Mouse (Mus musculus) stomach, embryonic 16.5 days (tissue): ENCODE data around the gene Arhgdib. TPM values are rescaled to one million over a fixed set of nuclear protein-coding genes. Genes with fewer than 3 reads are reported as not detected.
A peak's percentile ranks its signal among the peaks of the same experiment; 100 is the strongest.

ENCODE experiments used
- ATAC-seq: fragments of 200-750 bp; cut with Nextera tagmentation; 2 replicates; pipeline ENCODE4 v1.8.0; 2017; ENCODE audit warnings: moderate number of reproducible peaks, moderate TSS enrichment; ENCODE audit not compliant: insufficient read depth, low FRiP score
- H3K27ac ChIP-seq: fragments of 300-500 bp; sonication (generic); 2 replicates; pipeline ENCODE4 v1.5.1; 2014; ENCODE audit warnings: low read length
- H3K27me3 ChIP-seq: fragments of 300-500 bp; sonication (generic); 2 replicates; pipeline ENCODE4 v1.6.1; 2014; ENCODE audit warnings: low read length, control low read depth, mixed read lengths; ENCODE audit not compliant: control insufficient read depth, insufficient read depth
- H3K36me3 ChIP-seq: fragments of 300-500 bp; sonication (generic); 2 replicates; pipeline ENCODE4 v1.6.1; 2014; ENCODE audit warnings: low read length; ENCODE audit not compliant: control insufficient read depth, insufficient read depth
- H3K4me1 ChIP-seq: fragments of 300-500 bp; sonication (generic); 2 replicates; pipeline ENCODE4 v1.6.1; 2014; ENCODE audit warnings: low read length, control low read depth, mixed read lengths; ENCODE audit not compliant: control insufficient read depth, insufficient read depth
- H3K4me2 ChIP-seq: fragments of 300-500 bp; sonication (generic); 2 replicates; pipeline ENCODE4 v1.6.1; 2014; ENCODE audit warnings: low read depth, low read length, mixed read lengths
- H3K4me3 ChIP-seq: fragments of 300-500 bp; sonication (generic); replicated peaks from 2 replicates; pipeline ENCODE4 v1.5.1; 2014; ENCODE audit warnings: mild to moderate bottlenecking, low read length
- H3K9ac ChIP-seq: fragments of 300-500 bp; sonication (generic); 2 replicates; pipeline ENCODE4 v1.6.1; 2014; ENCODE audit warnings: low read length
- H3K9me3 ChIP-seq: fragments of 300-500 bp; sonication (generic); replicated peaks from 2 replicates; pipeline ENCODE4 v1.6.1; 2016; ENCODE audit warnings: low read length, control low read depth; ENCODE audit not compliant: control insufficient read depth
- WGBS: fragments of 180-500 bp; shearing (Covaris S2); extraction: QIAGEN DNeasy Blood & Tissue Kit; methylation state at CpG from one replicate; pipeline ENCODE4 v1.1.7; 2014; 5-methylcytosine and 5-hydroxymethylcytosine counted together
- polyA plus RNA-seq: library from polyadenylated mRNA; unstranded; fragments of >200 nt; fragmentation: Nextera tagmentation; extraction: Ambion mirVana; gene quantifications from 2 replicates; pipeline ENCODE4 v1.2.1, GENCODE M21; 2015

Arhgdib gene
- polyA plus RNA-seq, 1 experiment from 2014 or later: 69.5 TPM

GRCm38 (mm10) chr6:136931246-136931645 lies 10.5 kb downstream of the Arhgdib start:
- Histone ChIP-seq H3K9me3 (no peaks in the 10 kb centered on the region), H3K4me1 (peaks cover 14% of the 10 kb centered on the region), H3K27ac (peak overlapping the region; percentile 88), H3K27me3 (no peaks in the 10 kb centered on the region), H3K36me3 (no peaks in the 10 kb centered on the region), H3K9ac (peak overlapping the region; percentile 60; the same call in 1 of the 2 replicates), H3K4me3 (no peak overlapping the region), H3K4me2 (peak overlapping the region; percentile 39; the same call in 1 of the 2 replicates)
- ATAC-seq: no peak
- WGBS: 73% methylated on average over 13 of the region's 13 CpGs

DNA sequence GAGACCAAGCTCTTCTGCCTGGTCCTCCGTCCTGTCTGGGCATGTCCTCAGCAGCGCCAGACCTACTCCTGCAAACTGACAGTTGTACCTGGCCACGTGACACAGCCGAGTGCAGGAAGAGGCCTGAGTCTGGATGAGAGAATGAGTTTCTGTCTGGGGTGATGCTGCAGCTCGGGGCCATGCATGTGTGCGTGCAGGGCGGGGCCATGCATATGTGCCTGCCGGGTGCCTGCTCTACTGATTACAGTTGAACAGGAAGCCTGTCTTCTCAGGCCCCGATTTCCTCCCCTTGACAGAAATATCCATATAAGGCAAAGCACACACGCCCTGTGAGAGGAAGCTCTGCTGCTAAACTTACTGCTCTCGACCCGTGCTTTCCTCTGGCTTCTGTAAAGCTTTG lies 11.0 kb downstream of the Arhgdib start:
- 0 out of 2 replicates have a peak overlapping the region, but pooled peaks have one; percentile 8 for H3K4me3 ChIP-seq
- no peaks in the 10 kb centered on the region for H3K36me3 ChIP-seq
- H3K9me3 ChIP-seq: no peaks in the 10 kb centered on the region
- peak overlapping the region; percentile 39 for H3K4me2 ChIP-seq
- WGBS: 7% methylated on average over 12 of the region's 12 CpGs
- peaks cover 14% of the 10 kb centered on the region for H3K4me1 ChIP-seq
- ATAC-seq: peak; percentile 93
- H3K27me3 ChIP-seq: no peaks in the 10 kb centered on the region
- H3K27ac ChIP-seq: peak overlapping the region; percentile 88
- H3K9ac ChIP-seq: peak overlapping the region; percentile 60

DNA sequence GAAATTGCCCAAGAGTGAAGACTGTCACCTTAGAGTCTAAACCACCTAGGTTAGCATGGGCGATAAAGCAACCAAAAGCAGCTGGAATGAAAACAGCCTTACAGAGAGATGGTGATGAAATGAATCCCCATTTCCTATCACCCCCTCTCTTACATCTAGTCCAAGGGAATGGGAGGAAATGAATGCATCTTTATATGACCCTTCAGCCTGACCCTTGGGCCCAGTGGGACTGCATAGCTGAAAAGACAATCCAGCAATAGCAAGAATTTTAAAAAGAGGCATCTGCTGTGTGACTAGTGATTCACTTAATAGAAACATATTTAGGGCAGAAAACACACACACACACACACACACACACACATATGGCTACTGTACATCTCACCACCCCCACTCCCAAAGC lies 14.1 kb downstream of the Arhgdib start:
- 86% methylated on average over 1 of the region's 1 CpGs for WGBS
- H3K27me3 ChIP-seq: no peaks in the 10 kb centered on the region
- no peak overlapping the region for H3K27ac ChIP-seq
- peaks cover 14% of the 10 kb centered on the region for H3K4me1 ChIP-seq
- H3K4me2 ChIP-seq: no peak overlapping the region
- no peaks in the 10 kb centered on the region for H3K9me3 ChIP-seq
- no peak overlapping the region for H3K4me3 ChIP-seq
- ATAC-seq: no peak
- H3K9ac ChIP-seq: no peak overlapping the region
- H3K36me3 ChIP-seq: no peaks in the 10 kb centered on the region

- H3K27me3 ChIP-seq: no peaks in the 10 kb centered on the region
- no peak overlapping the region for H3K27ac ChIP-seq
- ATAC-seq: no peak
- H3K9me3 ChIP-seq: no peaks in the 10 kb centered on the region
- no peaks in the 10 kb centered on the region for H3K36me3 ChIP-seq
- WGBS: 72% methylated on average over 8 of the region's 8 CpGs
- no peak overlapping the region for H3K4me3 ChIP-seq
- H3K4me2 ChIP-seq: no peak overlapping the region
- no peak overlapping the region; the same call in 1 of the 2 replicates for H3K9ac ChIP-seq
- no peaks in the 10 kb centered on the region for H3K4me1 ChIP-seq
Measured at GRCm38 (mm10) chr6:136925049-136925448, 16.6 kb downstream of the Arhgdib start.

DNA sequence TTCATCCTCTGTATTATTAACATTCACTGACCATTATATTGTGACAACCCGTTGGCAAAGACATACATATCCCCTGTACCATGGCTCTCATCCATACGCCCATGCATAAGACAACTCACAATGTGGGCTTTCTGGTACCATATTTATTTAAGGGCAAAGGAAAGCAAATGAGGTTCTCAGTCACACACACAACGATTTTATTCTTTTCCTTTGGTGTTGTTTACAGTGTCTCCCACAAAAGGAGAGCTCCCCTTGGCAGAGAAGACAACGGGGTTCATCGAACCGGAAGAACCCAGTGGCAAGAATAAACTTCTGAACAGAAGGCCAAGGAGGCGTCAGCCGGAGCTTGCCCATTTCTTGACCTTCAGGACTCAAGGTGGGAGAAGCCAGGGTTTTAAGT lies 18.2 kb downstream of the Arhgdib start, which contains the start of gene Pde6h:
Pde6h (plus strand) TSS at position 301 of the 400 bp plus-strand sequence.
- H3K4me2 ChIP-seq: no peak within 1 kb of the TSS
- ATAC-seq: no peak
- H3K27ac ChIP-seq: no peak within 1 kb of the TSS
- no peaks in the 10 kb centered on the region for H3K4me1 ChIP-seq
- H3K9me3 ChIP-seq: no peaks in the 10 kb centered on the region
- 89% methylated on average over 8 of the region's 8 CpGs for WGBS
- H3K9ac ChIP-seq: no peak within 1 kb of the TSS
- H3K27me3 ChIP-seq: no peaks in the 10 kb centered on the region
- no peak within 1 kb of the TSS for H3K4me3 ChIP-seq
- H3K36me3 ChIP-seq: no peaks in the 10 kb centered on the region

GRCm38 (mm10) chr6:136922871-136923270 lies 18.8 kb downstream of the Arhgdib start:
- Histone ChIP-seq H3K27ac (no peak overlapping the region), H3K36me3 (no peaks in the 10 kb centered on the region), H3K4me2 (no peak overlapping the region), H3K4me3 (no peak overlapping the region), H3K9ac (no peak overlapping the region), H3K9me3 (no peaks in the 10 kb centered on the region), H3K4me1 (no peaks in the 10 kb centered on the region; the same call in 1 of the 2 replicates), H3K27me3 (no peaks in the 10 kb centered on the region)
- 90% methylated on average over 7 of the region's 7 CpGs for WGBS
- no peak for ATAC-seq

DNA sequence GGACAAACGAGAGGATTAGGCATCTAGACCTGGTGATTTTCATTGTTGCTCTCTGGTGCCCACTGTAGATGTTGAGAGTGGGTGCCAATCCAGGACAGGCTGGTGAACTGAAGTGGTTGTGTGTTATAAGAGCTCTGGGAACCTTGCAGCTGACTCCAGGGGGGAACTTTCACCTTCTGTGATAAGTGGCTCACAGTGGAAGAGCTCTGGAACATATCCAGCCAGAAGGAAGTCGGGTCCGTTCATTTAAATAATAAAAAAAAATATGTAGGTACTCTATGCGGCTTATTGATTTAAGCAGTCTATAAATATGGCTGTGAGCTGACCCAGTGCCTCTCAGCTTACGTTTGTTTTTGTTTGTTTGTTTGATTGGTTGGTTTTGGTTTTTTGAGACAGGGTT lies 19.6 kb downstream of the Arhgdib start, which contains the start of gene Erp27:
Erp27 (minus strand) TSS at position 101 of the 400 bp plus-strand sequence.
- H3K4me1 ChIP-seq: no peaks in the 10 kb centered on the region; the same call in 1 of the 2 replicates
- H3K27ac ChIP-seq: 0 out of 2 replicates have a peak within 1 kb of the TSS, but pooled peaks have one; percentile 18
- no peak within 1 kb of the TSS for H3K4me2 ChIP-seq
- no peaks in the 10 kb centered on the region for H3K36me3 ChIP-seq
- 56% methylated on average over 5 of the region's 5 CpGs for WGBS
- H3K9ac ChIP-seq: peak within 1 kb of the TSS; percentile 22
- H3K4me3 ChIP-seq: no peak within 1 kb of the TSS
- no peaks in the 10 kb centered on the region for H3K9me3 ChIP-seq
- H3K27me3 ChIP-seq: no peaks in the 10 kb centered on the region
- 0 out of 2 replicates have a peak, but pooled peaks have one; percentile 47 for ATAC-seq

DNA sequence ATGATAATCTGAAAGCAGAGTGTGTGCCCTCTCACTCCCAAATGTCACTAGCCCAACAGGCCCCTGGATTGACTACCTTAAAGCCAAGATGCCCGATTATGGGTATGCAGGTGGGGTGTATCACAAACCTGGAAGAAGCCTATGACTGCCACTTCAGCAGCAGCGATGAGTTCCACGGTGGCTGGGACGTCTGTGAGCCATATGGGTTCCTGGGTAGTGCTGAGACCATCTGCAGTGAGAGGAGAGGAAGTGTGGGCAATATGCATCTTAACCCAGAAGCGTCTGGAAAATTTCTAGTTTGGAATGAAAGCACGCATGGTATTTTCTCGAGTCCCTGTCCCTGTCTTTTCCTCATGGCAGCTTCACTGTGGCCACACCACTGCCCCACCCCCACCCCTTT lies 20.1 kb downstream of the Arhgdib start:
- Histone ChIP-seq H3K4me2 (no peak overlapping the region), H3K36me3 (no peaks in the 10 kb centered on the region), H3K9ac (no peak overlapping the region), H3K4me3 (no peak overlapping the region), H3K27ac (0 out of 2 replicates have a peak overlapping the region, but pooled peaks have one; percentile 18), H3K27me3 (no peaks in the 10 kb centered on the region), H3K4me1 (no peaks in the 10 kb centered on the region; the same call in 1 of the 2 replicates), H3K9me3 (no peaks in the 10 kb centered on the region)
- 64% methylated on average over 7 of the region's 7 CpGs for WGBS
- ATAC-seq: no peak

- no peak overlapping the region for H3K4me3 ChIP-seq
- H3K9ac ChIP-seq: peak overlapping the region; percentile 27
- no peak overlapping the region for H3K4me2 ChIP-seq
- no peak overlapping the region for H3K27ac ChIP-seq
- H3K27me3 ChIP-seq: no peaks in the 10 kb centered on the region
- no peaks in the 10 kb centered on the region for H3K9me3 ChIP-seq
- WGBS: 38% methylated on average over 16 of the region's 16 CpGs
- no peak; the same call in 1 of the 2 replicates for ATAC-seq
- H3K36me3 ChIP-seq: no peaks in the 10 kb centered on the region
- no peaks in the 10 kb centered on the region; the same call in 1 of the 2 replicates for H3K4me1 ChIP-seq
Measured at GRCm38 (mm10) chr6:136920320-136921257, 21.1 kb downstream of the Arhgdib start.
